Mouse (Mus musculus): ENCODE measurements around the gene Mfsd4b3. TPM values are rescaled to one million over a fixed set of nuclear protein-coding genes. Genes with fewer than 3 reads are reported as not detected.
A peak's percentile ranks its signal among the peaks of the same experiment; 100 is the strongest.
"Not testable (repeated sequence)": the region's sequence is repeated elsewhere in the genome, so short reads cannot be mapped to it uniquely, and the experiment has no call there.

Mfsd4b3 gene
- polyA plus RNA-seq, 1 experiment from 2014 or later = not detected

DNA sequence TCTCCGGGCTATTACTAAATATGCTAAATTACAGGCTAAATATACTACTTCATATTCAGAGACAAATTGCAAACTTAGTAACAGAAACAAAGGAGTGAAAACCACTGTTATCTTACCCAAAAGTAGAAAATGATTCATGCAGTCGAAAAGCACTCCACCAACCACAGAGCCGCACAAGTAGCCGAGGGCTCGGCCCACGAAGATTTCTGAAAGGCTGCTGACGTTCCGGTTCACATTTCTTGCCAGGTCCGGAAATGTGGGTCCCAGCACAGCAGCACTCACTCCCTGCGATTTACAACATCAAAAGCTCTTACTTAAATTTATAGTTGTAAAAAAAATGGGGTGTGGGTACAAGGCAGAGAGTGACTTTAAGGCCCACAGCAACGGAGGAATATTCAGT is 15.0 kb upstream of the Mfsd4b3 start:
- Histone ChIP-seq H3K9ac (replicated peaks) (no peak overlapping the region), H3K36me3 (no peaks in the 10 kb centered on the region), H3K4me1 (no peaks in the 10 kb centered on the region), H3K4me2 (no peak overlapping the region), H3K27me3 (replicated peaks) (no peaks in the 10 kb centered on the region), H3K4me3 (replicated peaks) (no peak overlapping the region), H3K9me3 (replicated peaks) (peaks cover 7% of the 10 kb centered on the region; the same call in 1 of the 2 replicates), H3K27ac (replicated peaks) (no peak overlapping the region)
- no peak for ATAC-seq (ENCODE audit: low FRiP score)
- WGBS = 72% methylated on average over 11 of the region's 11 CpGs

DNA sequence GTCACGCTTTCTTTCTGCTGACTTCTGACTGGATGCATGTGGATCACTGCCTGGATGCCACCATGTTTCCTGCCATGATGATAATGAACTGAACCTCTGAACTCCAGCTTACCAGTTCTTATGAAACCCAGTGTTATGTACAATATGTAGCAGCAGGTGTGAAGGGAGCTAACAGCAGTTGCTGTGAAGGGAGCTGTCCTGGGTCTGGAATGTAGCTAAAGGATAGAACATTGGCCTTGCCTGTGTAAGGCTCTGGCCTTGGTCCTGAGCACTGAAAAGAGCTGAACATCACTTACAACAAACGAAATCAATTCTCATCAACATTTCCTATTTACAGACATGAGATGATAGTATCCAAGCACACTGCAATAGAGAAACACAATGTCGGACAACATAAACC is 7.6 kb upstream of the Mfsd4b3 start:
- H3K27ac ChIP-seq (replicated peaks) = no peak overlapping the region
- H3K27me3 ChIP-seq (replicated peaks) = no peaks in the 10 kb centered on the region
- H3K9me3 ChIP-seq (replicated peaks) = no peaks in the 10 kb centered on the region
- H3K4me2 ChIP-seq = no peak overlapping the region
- no peaks in the 10 kb centered on the region for H3K4me1 ChIP-seq
- ATAC-seq (ENCODE audit: low FRiP score) = no peak
- 85% methylated on average over 3 of the region's 3 CpGs for WGBS
- no peak overlapping the region for H3K4me3 ChIP-seq (replicated peaks)
- H3K36me3 ChIP-seq = no peaks in the 10 kb centered on the region
- no peak overlapping the region for H3K9ac ChIP-seq (replicated peaks)

GRCm38 (mm10) chr10:39961906-39962305 is 2.0 kb upstream of the Mfsd4b3 start:
- no peak overlapping the region for H3K27ac ChIP-seq (replicated peaks)

GRCm38 (mm10) chr10:39960441-39960822 is 479 bp upstream of the Mfsd4b3 start:
- Histone ChIP-seq H3K9me3 (replicated peaks) (no peaks in the 10 kb centered on the region), H3K27ac (replicated peaks) (no peak overlapping the region), H3K4me2 (peak overlapping the region; percentile 96), H3K27me3 (replicated peaks) (no peaks in the 10 kb centered on the region; the same call in 1 of the 2 replicates), H3K4me3 (replicated peaks) (peak overlapping the region; percentile 50), H3K9ac (replicated peaks) (no peak overlapping the region), H3K4me1 (peaks cover 11% of the 10 kb centered on the region), H3K36me3 (no peaks in the 10 kb centered on the region)
- ATAC-seq (ENCODE audit: low FRiP score) = peak; percentile 51
- 49% methylated on average over 11 of the region's 11 CpGs for WGBS

More at GRCm38 (mm10) chr10:39961906-39962305, 2.0 kb upstream of the Mfsd4b3 start:
- Histone ChIP-seq H3K9me3 (replicated peaks) (no peaks in the 10 kb centered on the region), H3K27me3 (replicated peaks) (no peaks in the 10 kb centered on the region; the same call in 1 of the 2 replicates), H3K4me1 (peaks cover 11% of the 10 kb centered on the region), H3K36me3 (no peaks in the 10 kb centered on the region), H3K9ac (replicated peaks) (no peak overlapping the region), H3K4me3 (replicated peaks) (no peak overlapping the region), H3K4me2 (no peak overlapping the region)
- WGBS = 51% methylated on average over 1 of the region's 1 CpGs
- no peak for ATAC-seq (ENCODE audit: low FRiP score)

GRCm38 (mm10) chr10:39958266-39958665 is 1.7 kb downstream of the Mfsd4b3 start:
- no peak overlapping the region for H3K4me3 ChIP-seq (replicated peaks)
- 59% methylated on average over 4 of the region's 4 CpGs for WGBS
- ATAC-seq (ENCODE audit: low FRiP score) = no peak
- no peaks in the 10 kb centered on the region for H3K9me3 ChIP-seq (replicated peaks)
- no peaks in the 10 kb centered on the region; the same call in 1 of the 2 replicates for H3K27me3 ChIP-seq (replicated peaks)
- H3K4me1 ChIP-seq = peaks cover 11% of the 10 kb centered on the region
- no peak overlapping the region for H3K4me2 ChIP-seq
- no peak overlapping the region for H3K27ac ChIP-seq (replicated peaks)
- H3K36me3 ChIP-seq = no peaks in the 10 kb centered on the region
- no peak overlapping the region for H3K9ac ChIP-seq (replicated peaks)

- no peak for ATAC-seq (ENCODE audit: low FRiP score)
- Histone ChIP-seq H3K27me3 (replicated peaks) (no peaks in the 10 kb centered on the region; the same call in 1 of the 2 replicates), H3K9ac (replicated peaks) (no peak overlapping the region), H3K9me3 (replicated peaks) (no peaks in the 10 kb centered on the region), H3K27ac (replicated peaks) (no peak overlapping the region), H3K4me1 (peaks cover 11% of the 10 kb centered on the region), H3K4me2 (no peak overlapping the region), H3K36me3 (no peaks in the 10 kb centered on the region), H3K4me3 (replicated peaks) (no peak overlapping the region)
- WGBS = 64% methylated on average over 2 of the region's 2 CpGs
Observed at GRCm38 (mm10) chr10:39956340-39956878, 3.5 kb downstream of the Mfsd4b3 start.

DNA sequence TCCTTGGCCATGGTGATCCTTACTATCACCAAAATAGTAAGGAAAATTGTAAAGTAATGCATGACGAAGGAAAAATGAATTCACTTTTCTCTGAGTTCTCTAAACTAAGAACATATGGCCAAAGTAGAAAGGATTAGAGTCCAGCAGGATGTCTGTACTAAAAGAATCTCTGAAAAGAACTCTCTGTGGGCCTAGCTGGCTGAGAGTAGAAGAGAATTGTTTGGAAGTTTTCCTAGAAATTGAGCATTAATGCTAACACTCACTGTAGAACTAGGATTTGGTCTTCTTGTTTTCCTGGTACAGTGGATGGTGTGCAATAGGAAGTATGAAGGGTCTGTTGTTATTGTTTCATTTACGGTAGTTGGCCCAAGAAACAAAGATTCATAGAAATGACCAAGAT is 4.8 kb downstream of the Mfsd4b3 start:
- Histone ChIP-seq H3K9me3 (replicated peaks) (no peaks in the 10 kb centered on the region), H3K4me3 (replicated peaks) (no peak overlapping the region), H3K27ac (replicated peaks) (no peak overlapping the region), H3K4me1 (peaks cover 7% of the 10 kb centered on the region), H3K36me3 (no peaks in the 10 kb centered on the region), H3K27me3 (replicated peaks) (no peaks in the 10 kb centered on the region; the same call in 1 of the 2 replicates), H3K9ac (replicated peaks) (no peak overlapping the region), H3K4me2 (no peak overlapping the region)
- WGBS = 80% methylated on average over 2 of the region's 2 CpGs
- no peak for ATAC-seq (ENCODE audit: low FRiP score)

- H3K36me3 ChIP-seq = no peaks in the 10 kb centered on the region
- 90% methylated on average over 2 of the region's 2 CpGs for WGBS
- H3K9me3 ChIP-seq (replicated peaks) = no peaks in the 10 kb centered on the region
- no peak overlapping the region for H3K4me3 ChIP-seq (replicated peaks)
- no peak for ATAC-seq (ENCODE audit: low FRiP score)
- no peak overlapping the region for H3K27ac ChIP-seq (replicated peaks)
- H3K27me3 ChIP-seq (replicated peaks) = no peaks in the 10 kb centered on the region
- no peak overlapping the region for H3K9ac ChIP-seq (replicated peaks)
- H3K4me2 ChIP-seq = no peak overlapping the region
- no peaks in the 10 kb centered on the region for H3K4me1 ChIP-seq
Observed at GRCm38 (mm10) chr10:39949377-39949954, 10.5 kb downstream of the Mfsd4b3 start.

DNA sequence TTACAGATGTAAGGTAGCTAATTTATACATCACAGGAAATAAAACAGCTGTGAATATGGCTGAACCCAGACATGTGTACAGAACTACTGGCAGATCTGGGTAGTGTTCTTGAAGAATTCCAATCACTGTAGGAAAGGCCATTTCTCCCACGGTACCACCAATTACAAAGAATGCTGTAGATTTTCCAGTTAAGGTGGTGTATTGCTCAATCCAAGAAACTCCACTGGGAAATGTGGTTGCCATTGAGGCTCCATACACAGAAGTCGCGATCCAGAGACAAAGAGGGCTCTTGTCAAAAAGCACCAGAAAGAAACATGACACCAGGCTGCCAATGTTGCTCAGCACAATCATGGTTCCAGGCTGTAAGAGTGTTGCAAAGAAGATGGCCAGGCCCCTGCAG is 12.8 kb downstream of the Mfsd4b3 start:
- WGBS = 83% methylated on average over 3 of the region's 3 CpGs

GRCm38 (mm10) chr10:39936553-39936952 is 23.4 kb downstream of the Mfsd4b3 start:
- no peak overlapping the region for H3K27ac ChIP-seq (replicated peaks)
- no peaks in the 10 kb centered on the region for H3K4me1 ChIP-seq
- H3K27me3 ChIP-seq (replicated peaks) = no peaks in the 10 kb centered on the region
- no peak for ATAC-seq (ENCODE audit: low FRiP score)
- no peaks in the 10 kb centered on the region for H3K36me3 ChIP-seq
- 77% methylated on average over 7 of the region's 7 CpGs for WGBS
- H3K4me3 ChIP-seq (replicated peaks) = no peak overlapping the region
- no peaks in the 10 kb centered on the region for H3K9me3 ChIP-seq (replicated peaks)
- H3K9ac ChIP-seq (replicated peaks) = no peak overlapping the region
- no peak overlapping the region for H3K4me2 ChIP-seq

More for the DNA sequence above, 12.8 kb downstream of the Mfsd4b3 start:
- not testable (repeated sequence) for H3K9me3 ChIP-seq (replicated peaks); H3K4me1 ChIP-seq; H3K36me3 ChIP-seq; H3K27me3 ChIP-seq (replicated peaks); H3K4me2 ChIP-seq; H3K4me3 ChIP-seq (replicated peaks); ATAC-seq (ENCODE audit: low FRiP score); H3K9ac ChIP-seq (replicated peaks); H3K27ac ChIP-seq (replicated peaks)

GRCm38 (mm10) chr10:39926616-39927139 is 33.3 kb downstream of the Mfsd4b3 start, which contains the start of gene Mfsd4b2:
Gene Mfsd4b2, minus strand, starts transcription at chr10:39926923.
- H3K27ac ChIP-seq (replicated peaks) = no peak within 1 kb of the TSS
- peak within 1 kb of the TSS; percentile 75 for H3K4me2 ChIP-seq
- H3K4me3 ChIP-seq (replicated peaks) = peak within 1 kb of the TSS; percentile 39
- WGBS = 0% methylated on average over 29 of the region's 41 CpGs
- peak; percentile 66; the same call in 1 of the 2 replicates for ATAC-seq (ENCODE audit: low FRiP score)
- no peaks in the 10 kb centered on the region for H3K36me3 ChIP-seq
- peaks cover 20% of the 10 kb centered on the region for H3K27me3 ChIP-seq (replicated peaks)
- H3K4me1 ChIP-seq = peaks cover 8% of the 10 kb centered on the region; the same call in 1 of the 2 replicates
- peak within 1 kb of the TSS; percentile 21 for H3K9ac ChIP-seq (replicated peaks)
- no peaks in the 10 kb centered on the region for H3K9me3 ChIP-seq (replicated peaks)

- not testable (repeated sequence) for H3K4me3 ChIP-seq (replicated peaks); H3K36me3 ChIP-seq; H3K27ac ChIP-seq (replicated peaks); ATAC-seq (ENCODE audit: low FRiP score); H3K4me1 ChIP-seq; H3K9ac ChIP-seq (replicated peaks); H3K4me2 ChIP-seq; H3K9me3 ChIP-seq (replicated peaks)
- 76% methylated on average over 8 of the region's 8 CpGs for WGBS
- peaks cover 20% of the 10 kb centered on the region for H3K27me3 ChIP-seq (replicated peaks)
Observed at GRCm38 (mm10) chr10:39924556-39924955, 35.4 kb downstream of the Mfsd4b3 start.
